Mouse (Mus musculus) neural tube, embryonic 12.5 days (tissue): Measurements from ENCODE around the gene Hoxa9. TPM values are rescaled to one million over a fixed set of nuclear protein-coding genes. Genes with fewer than 3 reads are reported as not detected.

Experiments
- ATAC-seq: fragments of 200-750 bp; cut with Nextera tagmentation; 2 replicates; pipeline ENCODE4 v1.8.0; 2017; ENCODE audit warnings: low read depth, mild to moderate bottlenecking, moderate TSS enrichment, moderate library complexity; ENCODE audit not compliant: low FRiP score
- H3K27ac ChIP-seq: fragments of 300-500 bp; sonication (generic); 2 replicates; pipeline ENCODE4 v1.5.1; 2016
- H3K27me3 ChIP-seq: fragments of 300-500 bp; sonication (generic); replicated peaks from 2 replicates; pipeline ENCODE4 v1.6.1; 2016; ENCODE audit warnings: mild to moderate bottlenecking
- H3K36me3 ChIP-seq: fragments of 300-500 bp; sonication (generic); 2 replicates; pipeline ENCODE4 v1.6.1; 2016; ENCODE audit warnings: mild to moderate bottlenecking
- H3K4me1 ChIP-seq: fragments of 300-500 bp; sonication (generic); 2 replicates; pipeline ENCODE4 v1.6.1; 2016
- H3K4me2 ChIP-seq: fragments of 300-500 bp; sonication (generic); replicated peaks from 2 replicates; pipeline ENCODE4 v1.6.1; 2016; ENCODE audit warnings: mild to moderate bottlenecking
- H3K4me3 ChIP-seq: fragments of 300-500 bp; sonication (generic); 2 replicates; pipeline ENCODE4 v1.5.1; 2016
- H3K9ac ChIP-seq: fragments of 300-500 bp; sonication (generic); 2 replicates; pipeline ENCODE4 v1.6.1; 2016; ENCODE audit warnings: mild to moderate bottlenecking
- H3K9me3 ChIP-seq: fragments of 300-500 bp; sonication (generic); 2 replicates; pipeline ENCODE4 v1.6.1; 2016; ENCODE audit warnings: mild to moderate bottlenecking
- WGBS: fragments of 180-500 bp; shearing (Covaris S2); methylation state at CpG from one replicate; pipeline ENCODE4 v1.1.7; 2016; 5-methylcytosine and 5-hydroxymethylcytosine counted together
- polyA plus RNA-seq: library from polyadenylated mRNA; unstranded; fragments of >200 nt; fragmentation: Nextera tagmentation; extraction: Ambion mirVana; gene quantifications from 2 replicates; pipeline ENCODE4 v1.2.1, GENCODE M21; 2016

The Hoxa9 gene
- polyA plus RNA-seq, 1 experiment from 2014 or later: 131 TPM

DNA sequence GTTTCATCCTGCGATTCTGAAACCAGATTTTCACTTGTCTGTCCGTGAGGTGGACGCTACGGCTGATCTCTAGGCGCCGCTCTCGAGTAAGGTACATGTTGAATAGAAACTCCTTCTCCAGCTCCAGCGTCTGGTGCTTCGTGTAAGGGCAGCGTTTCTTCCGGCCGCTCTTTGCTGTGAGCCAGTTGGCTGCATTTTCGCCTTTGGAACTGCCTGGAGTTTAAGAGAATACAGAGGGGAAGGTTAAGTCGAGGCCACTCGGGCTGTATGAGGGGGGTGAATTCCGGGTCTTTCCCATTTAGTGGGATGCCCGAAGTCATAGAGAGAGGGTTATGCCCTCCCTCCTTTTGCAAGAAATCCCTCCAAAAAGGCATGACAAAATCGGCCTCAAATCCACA lies 1.7 kb upstream of the Hoxa9 start:
- Histone ChIP-seq H3K36me3 (no peaks in the 10 kb centered on the region), H3K4me1 (peaks cover 10% of the 10 kb centered on the region; the same call in 1 of the 2 replicates), H3K4me2 (peak overlapping the region; percentile 74), H3K27ac (peak overlapping the region; percentile 89), H3K4me3 (peak overlapping the region; percentile 78), H3K9me3 (no peaks in the 10 kb centered on the region), H3K27me3 (peaks cover 51% of the 10 kb centered on the region), H3K9ac (peak overlapping the region; percentile 98)
- under 1% methylated on average over 18 of the region's 18 CpGs for WGBS
- no peak for ATAC-seq

DNA sequence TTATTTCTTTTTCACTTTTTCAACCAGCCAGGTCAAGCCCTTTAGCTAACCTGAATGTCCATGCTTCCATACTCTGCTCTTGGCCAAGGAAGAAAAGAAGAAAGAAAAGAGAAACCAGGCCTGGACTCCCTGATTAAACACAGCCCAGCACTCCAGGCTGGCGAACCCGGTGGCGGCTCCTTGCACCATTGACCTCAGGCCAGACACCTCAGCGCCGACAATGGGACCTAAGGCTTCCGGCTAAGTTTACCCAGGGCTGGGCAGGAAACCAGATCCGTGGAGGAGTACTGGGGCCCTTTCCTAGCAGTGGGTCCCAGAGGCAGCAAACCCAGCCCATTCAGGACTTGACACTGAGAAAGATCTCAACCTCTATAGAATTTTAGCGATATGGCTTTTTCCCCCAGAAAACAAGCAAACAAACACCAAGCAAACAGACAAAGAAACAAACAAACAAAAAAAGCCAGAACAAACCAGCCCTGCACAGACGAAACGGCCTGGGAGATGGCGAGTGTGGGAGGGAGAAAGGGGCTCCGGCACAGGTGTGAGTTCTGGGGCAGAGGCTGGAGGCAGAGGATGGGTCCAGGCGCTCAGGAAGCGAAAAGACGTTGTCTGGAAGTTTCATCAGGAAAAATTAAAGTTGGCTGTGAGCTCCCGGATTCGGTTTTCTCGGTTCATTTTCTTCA lies 1.1 kb upstream of the Hoxa9 start:
- Histone ChIP-seq H3K27me3 (peaks cover 47% of the 10 kb centered on the region), H3K9ac (peak overlapping the region; percentile 98), H3K27ac (peak overlapping the region; percentile 89), H3K36me3 (no peaks in the 10 kb centered on the region), H3K4me1 (peaks cover 11% of the 10 kb centered on the region; the same call in 1 of the 2 replicates), H3K4me3 (peak overlapping the region; percentile 78), H3K9me3 (no peaks in the 10 kb centered on the region), H3K4me2 (peak overlapping the region; percentile 74)
- no peak for ATAC-seq
- under 1% methylated on average over 18 of the region's 18 CpGs for WGBS

DNA sequence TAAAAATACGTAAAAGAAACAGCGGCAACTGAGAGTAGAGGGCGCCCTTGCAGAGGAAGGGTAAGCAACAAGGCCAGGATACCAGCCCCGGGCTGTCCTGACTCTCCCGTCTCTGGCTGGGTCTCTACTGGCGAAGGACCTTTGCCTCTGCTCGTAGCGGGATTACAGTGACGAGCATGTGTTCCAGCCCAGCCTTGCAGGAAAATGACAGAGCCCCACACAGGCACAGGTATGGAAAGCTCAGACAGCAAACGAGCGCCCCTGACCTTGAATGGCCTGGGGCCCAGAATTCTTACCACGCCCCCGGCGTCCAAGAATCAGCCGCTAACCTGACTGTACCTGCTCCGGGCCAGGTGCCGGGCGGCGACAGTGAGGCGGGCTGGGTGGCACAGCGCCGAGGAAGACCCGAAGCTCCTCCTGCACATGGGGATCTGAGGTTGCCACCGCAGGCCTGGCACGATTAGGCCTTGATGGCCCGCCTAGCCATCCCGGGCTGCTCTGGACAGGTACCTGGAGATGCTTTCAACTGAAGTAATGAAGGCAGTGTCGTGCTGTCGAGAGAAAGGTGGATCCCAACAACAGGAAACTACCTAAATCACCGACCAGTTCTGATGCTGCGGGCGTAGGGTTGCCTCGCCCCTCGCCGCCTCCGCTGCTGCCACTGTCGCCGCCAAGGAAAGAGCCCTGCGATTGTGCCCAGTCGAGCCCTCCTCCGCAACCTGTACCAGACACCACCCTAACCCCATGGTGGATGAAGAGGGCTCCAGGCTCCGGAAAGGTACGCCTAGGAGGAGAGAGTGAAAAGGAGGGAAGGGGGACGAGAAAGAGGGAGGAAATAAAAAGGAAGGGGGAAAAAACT lies 1.1 kb downstream of the Hoxa9 start:
- H3K27me3 ChIP-seq: peaks cover 38% of the 10 kb centered on the region
- peak overlapping the region; percentile 66 for H3K4me3 ChIP-seq
- H3K9ac ChIP-seq: peak overlapping the region; percentile 97
- peak overlapping the region; percentile 94 for H3K27ac ChIP-seq
- WGBS: under 1% methylated on average over 44 of the region's 44 CpGs
- H3K4me2 ChIP-seq: peak overlapping the region; percentile 83
- no peaks in the 10 kb centered on the region for H3K9me3 ChIP-seq
- no peaks in the 10 kb centered on the region for H3K36me3 ChIP-seq
- ATAC-seq: no peak
- H3K4me1 ChIP-seq: peaks cover 9% of the 10 kb centered on the region; the same call in 1 of the 2 replicates

DNA sequence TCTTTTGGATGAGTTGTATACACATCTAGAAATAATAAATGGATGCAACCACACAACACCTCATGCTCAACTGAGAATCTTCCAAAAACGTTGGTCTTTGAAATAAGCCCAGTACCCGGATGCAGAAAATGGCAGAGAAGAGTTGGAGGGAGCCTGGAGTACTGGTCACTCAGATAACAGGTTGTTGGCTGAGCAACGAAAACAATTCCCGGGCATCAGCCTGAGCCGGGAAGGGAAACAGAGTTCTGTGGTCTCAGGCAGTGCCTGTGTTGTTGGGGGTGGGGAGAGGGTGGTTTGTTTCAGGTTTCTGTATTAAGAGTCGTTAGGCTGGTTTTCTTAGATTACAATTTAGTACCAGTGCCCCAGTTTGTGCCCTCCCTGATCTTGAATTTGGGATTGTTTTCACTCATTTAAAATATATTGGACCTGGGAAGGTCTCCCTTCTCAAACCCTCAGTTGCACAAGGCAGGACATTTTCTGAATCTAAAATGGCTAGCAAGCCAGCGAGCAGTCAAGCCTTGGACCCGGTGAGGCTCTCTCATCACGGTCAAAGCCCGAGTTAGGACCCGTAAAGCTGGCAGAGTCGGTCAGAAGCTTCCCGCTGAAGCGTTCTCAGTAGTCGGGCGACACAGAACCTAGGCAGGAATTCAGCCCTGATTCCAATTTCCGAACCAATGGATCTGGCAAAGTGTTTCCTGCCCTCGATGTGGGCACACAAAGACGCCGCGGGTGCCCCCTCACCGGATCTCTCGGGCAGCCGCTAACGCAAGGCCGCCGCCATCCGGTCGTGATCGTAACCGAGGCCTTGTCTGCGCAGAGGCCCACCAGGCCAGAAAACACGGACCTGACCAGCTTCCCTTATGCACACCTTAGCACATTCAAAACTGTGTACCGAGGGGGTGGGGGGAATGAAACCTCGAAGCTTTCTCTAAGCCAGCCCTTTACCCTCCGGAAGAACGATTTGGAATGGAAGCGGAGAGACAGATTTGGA lies 2.1 kb downstream of the Hoxa9 start:
- Histone ChIP-seq H3K9me3 (no peaks in the 10 kb centered on the region), H3K36me3 (no peaks in the 10 kb centered on the region), H3K9ac (peak overlapping the region; percentile 97), H3K4me2 (peak overlapping the region; percentile 83), H3K27ac (peak overlapping the region; percentile 65), H3K4me3 (peak overlapping the region; percentile 66), H3K27me3 (peaks cover 30% of the 10 kb centered on the region), H3K4me1 (peaks cover 9% of the 10 kb centered on the region; the same call in 1 of the 2 replicates)
- no peak for ATAC-seq
- WGBS: under 1% methylated on average over 38 of the region's 38 CpGs

DNA sequence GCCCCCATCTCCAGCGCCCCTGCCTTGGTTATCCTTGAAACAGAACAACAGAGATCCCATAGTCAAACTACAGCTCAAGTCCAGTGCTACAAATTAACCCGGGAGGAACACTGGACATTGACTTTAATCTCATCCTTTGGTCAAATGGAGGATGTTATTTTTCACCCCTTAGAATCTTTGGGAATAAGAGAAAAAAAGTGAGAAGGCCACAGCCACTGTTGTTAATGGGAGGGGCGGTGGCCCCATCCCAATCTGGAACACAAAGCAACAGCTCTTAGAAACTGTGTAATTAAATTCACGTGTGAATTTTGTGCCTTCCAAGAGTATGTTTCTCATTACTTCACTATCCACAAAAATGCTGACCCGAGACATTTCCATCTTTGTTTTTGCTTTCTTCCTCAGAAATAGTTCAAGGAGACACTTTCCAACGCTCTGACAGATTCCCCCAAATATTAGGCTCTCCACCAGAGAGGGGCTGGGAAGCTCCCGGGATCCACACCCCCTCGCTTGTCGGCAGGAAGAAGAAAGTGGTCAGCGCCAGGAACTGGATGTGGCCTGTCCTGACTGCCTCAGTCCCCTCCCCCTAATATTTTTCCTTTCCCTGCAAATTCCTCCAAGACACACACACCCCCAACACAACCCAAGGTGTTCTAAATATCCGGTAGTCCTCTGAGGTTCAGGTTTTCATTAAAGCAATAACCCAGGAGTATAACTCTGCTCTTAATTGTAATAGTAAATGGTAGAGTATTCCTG lies 3.2 kb downstream of the Hoxa9 start:
- Histone ChIP-seq H3K36me3 (no peaks in the 10 kb centered on the region), H3K4me1 (peaks cover 9% of the 10 kb centered on the region; the same call in 1 of the 2 replicates), H3K4me3 (peak overlapping the region; percentile 82), H3K27me3 (peaks cover 19% of the 10 kb centered on the region), H3K4me2 (peak overlapping the region; percentile 99), H3K9ac (peak overlapping the region; percentile 100), H3K9me3 (no peaks in the 10 kb centered on the region), H3K27ac (peak overlapping the region; percentile 90; the same call in 1 of the 2 replicates)
- no peak for ATAC-seq
- WGBS: 2% methylated on average over 11 of the region's 11 CpGs

DNA sequence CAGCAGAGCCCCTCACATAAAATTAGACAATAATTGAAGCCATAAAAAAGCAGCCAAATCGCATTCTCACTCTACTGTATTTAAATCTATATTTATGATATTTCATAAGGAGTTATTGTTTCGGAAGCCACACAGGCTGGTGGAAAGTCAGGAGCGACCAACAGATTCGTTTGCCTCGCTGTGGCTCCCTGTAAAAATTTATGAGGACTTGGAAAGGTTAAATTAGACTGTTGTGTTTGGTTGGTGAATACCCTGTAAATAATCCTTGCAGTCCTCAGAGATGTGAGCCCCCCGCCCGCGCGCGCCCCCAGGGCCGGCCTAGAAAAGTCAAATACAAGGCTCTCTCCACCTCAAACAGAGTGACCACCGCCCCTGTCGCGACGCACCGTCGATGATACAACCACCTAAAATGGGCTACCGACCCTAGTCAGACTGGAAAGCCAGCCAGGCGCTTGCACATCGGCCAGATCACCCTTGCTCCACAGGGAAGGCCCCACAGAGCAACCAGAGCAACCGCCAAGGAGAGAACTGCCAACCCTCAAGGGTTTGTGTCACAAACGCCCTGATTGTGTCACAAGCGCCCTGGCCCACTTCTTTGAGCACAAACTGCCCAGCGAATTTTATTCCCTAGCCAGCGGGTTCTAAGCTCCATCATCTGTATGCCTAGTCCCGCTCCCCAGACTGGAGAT lies 4.2 kb downstream of the Hoxa9 start:
- H3K4me1 ChIP-seq: peaks cover 15% of the 10 kb centered on the region; the same call in 1 of the 2 replicates
- peak overlapping the region; percentile 99 for H3K4me2 ChIP-seq
- peak overlapping the region; percentile 90 for H3K27ac ChIP-seq
- peak overlapping the region; percentile 100 for H3K9ac ChIP-seq
- H3K27me3 ChIP-seq: peaks cover 17% of the 10 kb centered on the region
- peak overlapping the region; percentile 82 for H3K4me3 ChIP-seq
- under 1% methylated on average over 26 of the region's 26 CpGs for WGBS
- H3K9me3 ChIP-seq: no peaks in the 10 kb centered on the region
- no peaks in the 10 kb centered on the region for H3K36me3 ChIP-seq
- ATAC-seq: no peak; the same call in 1 of the 2 replicates

DNA sequence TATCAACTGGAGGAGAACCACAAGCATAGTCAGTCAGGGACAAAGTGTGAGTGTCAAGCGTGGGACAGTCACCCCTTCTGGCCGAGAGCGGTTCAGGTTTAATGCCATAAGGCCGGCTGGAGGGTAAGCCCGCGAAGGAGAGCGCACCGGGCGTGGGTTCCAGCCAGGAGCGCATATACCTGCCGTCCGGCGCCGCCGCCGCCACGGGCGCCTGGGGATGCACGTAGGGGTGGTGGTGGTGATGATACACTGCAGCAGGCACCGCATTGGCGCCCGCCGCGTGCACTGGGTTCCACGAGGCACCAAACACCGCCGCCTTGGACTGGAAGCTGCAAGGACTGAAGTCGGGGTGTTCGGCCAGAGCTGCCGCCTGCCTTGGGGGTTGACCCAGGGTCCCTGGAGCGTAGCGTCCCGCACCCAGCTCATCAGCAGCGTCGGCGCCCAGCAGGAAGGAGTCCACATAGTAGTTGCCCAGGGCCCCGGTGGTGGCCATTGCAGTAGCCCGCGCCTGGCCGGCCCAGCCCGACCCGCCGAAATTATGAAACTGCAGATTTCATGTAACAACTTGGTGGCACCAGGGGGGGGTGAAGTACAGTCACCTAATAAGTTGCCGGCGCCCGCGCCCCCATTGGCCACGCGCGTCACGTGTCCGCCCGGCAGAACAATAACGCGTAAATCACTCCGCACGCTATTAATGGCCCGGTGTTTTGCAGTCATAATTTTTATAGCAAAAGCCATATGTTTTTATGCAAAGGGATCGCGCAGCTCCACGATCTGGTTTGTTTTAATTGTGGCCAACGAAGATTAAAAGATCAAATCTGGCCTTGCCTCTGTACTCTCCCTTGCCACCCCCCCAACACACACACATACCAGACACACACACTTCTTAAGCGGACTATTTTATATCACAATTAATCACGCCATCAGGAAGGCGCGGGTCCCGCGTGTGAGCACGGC lies 5.0 kb downstream of the Hoxa9 start:
- H3K27me3 ChIP-seq: peaks cover 17% of the 10 kb centered on the region
- no peaks in the 10 kb centered on the region for H3K36me3 ChIP-seq
- WGBS: under 1% methylated on average over 69 of the region's 69 CpGs
- no peaks in the 10 kb centered on the region for H3K9me3 ChIP-seq
- H3K4me1 ChIP-seq: peaks cover 19% of the 10 kb centered on the region
- peak overlapping the region; percentile 99 for H3K4me2 ChIP-seq
- peak; percentile 46 for ATAC-seq
- H3K27ac ChIP-seq: peak overlapping the region; percentile 90
- H3K9ac ChIP-seq: peak overlapping the region; percentile 100
- peak overlapping the region; percentile 82 for H3K4me3 ChIP-seq

DNA sequence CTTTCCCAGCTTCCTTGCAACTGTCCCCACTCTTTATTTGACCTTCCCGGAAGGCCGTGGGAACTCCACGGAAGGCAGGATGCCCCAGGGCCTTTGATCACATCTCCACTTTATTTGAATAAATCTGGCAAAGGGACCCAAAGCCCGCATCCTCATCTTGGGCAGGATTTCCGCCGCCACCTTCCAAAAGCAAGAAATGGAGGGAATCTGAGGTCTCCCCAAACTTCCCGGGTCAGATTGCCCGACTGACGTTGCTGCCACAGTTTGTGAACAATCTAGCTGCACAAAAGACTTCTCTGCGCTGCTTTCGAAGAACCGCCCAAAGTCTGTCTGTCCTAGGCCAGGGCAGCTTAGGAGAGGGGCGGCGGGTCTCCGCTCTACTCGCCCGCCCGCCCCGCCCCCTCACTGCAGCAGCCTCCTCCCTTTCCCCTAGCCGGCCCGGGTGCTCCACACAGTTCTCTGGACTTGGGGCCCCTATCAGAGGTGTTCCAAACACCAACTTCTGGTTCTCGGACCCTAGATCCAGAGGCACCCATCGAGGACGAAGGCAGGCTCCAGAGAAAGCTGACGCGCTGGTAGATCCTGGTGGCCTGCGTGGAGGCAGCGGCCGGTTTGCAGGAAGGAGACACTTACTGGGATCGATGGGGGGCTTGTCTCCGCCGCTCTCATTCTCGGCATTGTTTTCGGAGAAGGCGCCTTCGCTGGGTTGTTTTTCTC lies 5.8 kb downstream of the Hoxa9 start:
- Histone ChIP-seq H3K36me3 (no peaks in the 10 kb centered on the region), H3K9ac (peak overlapping the region; percentile 100), H3K27me3 (peaks cover 12% of the 10 kb centered on the region; the same call in 1 of the 2 replicates), H3K9me3 (no peaks in the 10 kb centered on the region), H3K27ac (peak overlapping the region; percentile 90), H3K4me1 (peaks cover 16% of the 10 kb centered on the region), H3K4me2 (peak overlapping the region; percentile 99), H3K4me3 (peak overlapping the region; percentile 82)
- WGBS: under 1% methylated on average over 36 of the region's 36 CpGs
- no peak for ATAC-seq

DNA sequence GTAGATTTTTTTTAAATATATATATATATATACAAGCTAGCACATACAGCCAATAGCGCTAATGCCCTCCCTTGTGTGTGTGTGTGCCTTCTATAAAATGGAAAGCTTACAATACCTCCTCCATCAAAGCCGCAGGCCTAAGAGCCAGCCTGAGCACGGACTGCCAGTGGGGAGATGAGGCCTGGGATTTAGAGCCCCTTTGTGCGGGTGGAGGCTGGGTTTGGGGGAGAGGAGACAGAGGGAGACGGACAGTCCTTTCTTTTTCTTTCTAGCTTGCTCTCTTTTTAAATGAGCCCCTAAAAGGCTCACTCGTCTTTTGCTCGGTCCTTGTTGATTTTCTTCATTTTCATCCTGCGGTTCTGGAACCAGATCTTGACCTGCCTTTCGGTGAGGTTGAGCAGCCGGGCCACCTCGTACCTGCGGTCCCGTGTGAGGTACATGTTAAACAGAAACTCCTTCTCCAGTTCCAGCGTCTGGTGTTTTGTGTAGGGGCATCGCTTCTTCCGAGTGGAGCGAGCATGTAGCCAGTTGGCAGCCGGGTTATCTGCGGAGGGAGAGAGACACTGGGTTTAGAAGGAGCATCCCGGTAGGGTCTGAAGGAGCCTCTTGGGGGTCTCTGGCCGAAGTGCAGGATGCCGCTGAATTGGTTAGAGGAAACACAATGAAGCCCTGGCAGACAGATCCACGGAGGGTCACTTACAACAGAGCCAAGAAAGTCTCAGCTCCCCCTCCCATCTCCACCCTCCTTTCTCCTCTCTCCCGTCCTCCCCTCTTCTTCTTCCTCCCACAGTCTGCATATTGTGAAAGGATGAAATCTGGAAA lies 6.7 kb downstream of the Hoxa9 start:
- Histone ChIP-seq H3K27ac (peak overlapping the region; percentile 90), H3K9me3 (no peaks in the 10 kb centered on the region), H3K4me2 (peak overlapping the region; percentile 99), H3K9ac (peak overlapping the region; percentile 100), H3K36me3 (no peaks in the 10 kb centered on the region), H3K4me3 (peak overlapping the region; percentile 82), H3K27me3 (peaks cover 12% of the 10 kb centered on the region; the same call in 1 of the 2 replicates), H3K4me1 (peaks cover 20% of the 10 kb centered on the region)
- ATAC-seq: no peak
- WGBS: 1% methylated on average over 24 of the region's 24 CpGs
